Mouse (Mus musculus) erythroblast, embryonic 14.5 days (primary cell): ENCODE data around the gene Gng4.

Experiments
- GATA1 ChIP-seq: IDR thresholded peaks from 2 replicates; pipeline ENCODE4 v1.6.1; 2012; ENCODE audit warnings: low read length, inconsistent platforms, mixed read lengths
- TAL1 ChIP-seq: IDR thresholded peaks from 3 replicates; pipeline ENCODE4 v1.6.1; 2012; ENCODE audit warnings: low read length, inconsistent platforms, mixed read lengths

DNA sequence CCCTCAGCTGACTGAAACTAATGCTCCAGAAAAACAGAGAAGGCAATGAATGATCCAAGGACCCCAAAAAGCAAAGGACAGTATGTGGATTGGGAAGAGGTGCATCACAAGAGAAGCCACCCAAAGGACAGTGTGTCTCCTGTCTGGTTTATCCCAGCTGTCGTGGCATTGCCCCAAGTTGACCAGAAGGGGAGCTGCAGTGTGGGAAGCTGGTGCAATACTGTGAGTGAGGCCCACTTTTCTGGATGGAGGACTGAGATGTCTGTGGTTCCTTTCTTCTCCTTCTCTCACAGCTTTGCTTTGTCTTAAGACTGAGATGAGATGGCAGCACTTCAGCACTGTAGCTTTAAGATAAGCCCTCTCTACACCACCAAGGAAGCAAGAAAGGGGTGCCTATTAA, 12.2 kb downstream of the Gng4 start:
- TF ChIP-seq TAL1 (no peak), GATA1 (no peak)
